In the genomic region with DNA sequence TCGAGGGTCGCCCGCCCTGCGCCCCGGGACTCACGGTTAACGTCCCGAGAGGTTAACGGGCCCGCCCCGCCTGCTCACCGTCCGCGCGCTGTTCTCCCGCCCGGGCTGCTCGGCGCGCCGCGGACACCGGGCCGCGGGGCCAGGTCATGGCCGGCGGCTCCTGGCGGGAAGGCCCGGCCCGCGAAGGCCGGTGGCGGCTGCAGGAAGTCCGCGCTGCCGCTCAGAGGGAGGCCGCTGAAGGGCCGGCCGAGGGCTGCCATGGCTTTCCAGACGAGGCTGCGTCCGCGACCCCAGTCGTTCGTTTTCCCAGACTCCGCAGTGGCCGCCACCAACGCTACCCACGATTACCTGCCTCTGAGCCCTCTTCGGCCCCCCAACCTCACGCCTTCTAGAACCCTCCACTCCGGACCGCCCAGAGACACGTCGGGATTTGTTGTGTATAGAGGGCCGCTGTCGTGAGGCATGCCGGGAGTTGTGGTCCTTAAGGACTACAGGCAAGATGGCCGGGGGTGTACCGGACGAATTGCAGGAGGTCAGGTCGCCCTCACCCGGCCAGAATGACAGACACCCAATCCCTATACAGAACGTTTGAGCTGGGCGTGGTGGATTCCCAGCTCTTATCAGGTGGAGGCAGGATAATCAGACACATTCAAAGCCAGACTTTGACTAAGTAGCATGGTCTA, we compare ENCODE assay signal across 8 mouse cellular contexts. TPM values are rescaled to one million over a fixed set of nuclear protein-coding genes. Genes with fewer than 3 reads are reported as not detected.
DNase-seq lines count a peak whose midpoint lies in the region; ATAC-seq and TF ChIP-seq lines count a peak whose summit lies in the region.

A gene (minus strand): TSS at position 389 of the 683 bp plus-strand sequence.

- H3K27ac ChIP-seq in hindbrain, embryonic 13.5 days, result peak within 1 kb of the TSS; percentile 80

- peak within 1 kb of the TSS; percentile 90 for H3K9ac ChIP-seq in hindbrain, embryonic 13.5 days

- H3K36me3 ChIP-seq in hindbrain, embryonic 13.5 days, result peaks cover 14% of the 10 kb centered on the region; the same call in 1 of the 2 replicates

- in situ Hi-C loops in Patski (cut with MboI; ENCODE audit: low pct_unique_long_range_greater_than_20kb), result no loop called here

- POLR2A ChIA-PET in Patski (lab: Charles Lee), result interaction anchor here (0.6 kb wide), 1 partner anchor 419 kb away, joined by 3 read pairs; no protein-coding TSS in a partner anchor

- peak within 1 kb of the TSS; percentile 80 for H3K4me2 ChIP-seq in hindbrain, embryonic 13.5 days

- peak within 1 kb of the TSS; percentile 92 for H3K4me3 ChIP-seq in hindbrain, embryonic 13.5 days

- H3K9me3 ChIP-seq in hindbrain, embryonic 13.5 days, result no peaks in the 10 kb centered on the region

- peak; percentile 31 for TF ChIP-seq CTCF in Patski (IDR thresholded peaks at IDR 0.05)

- peak; percentile 96 for ATAC-seq in Patski
- peak; percentile 99 for ATAC-seq in hindbrain, embryonic 13.5 days (ENCODE audit: low FRiP score)

- under 1% methylated on average over 56 of the region's 65 CpGs for WGBS in hindbrain, embryonic 13.5 days

- CTCF ChIA-PET in Patski (lab: Charles Lee), result interaction anchor here (0.6 to 1.4 kb wide), 2 partner anchors 12 to 57 kb away, joined by 3 read pairs; no protein-coding TSS in a partner anchor

- H3K4me1 ChIP-seq in hindbrain, embryonic 13.5 days (replicated peaks), result peaks cover 32% of the 10 kb centered on the region

- no peak for DNase-seq in Patski (ENCODE audit: low read depth, low spot score)
- DNase-seq in cerebellum, postnatal 14 days, result peak; percentile 90 to 93
- DNase-seq in frontal cortex, postnatal 14 days (ENCODE audit: low spot score in 2 of 2), result peak; percentile 67 to 80
- DNase-seq in layer of hippocampus, postnatal 36 days, result peak; percentile 88
- DNase-seq in lung, postnatal 36 days, result peak; percentile 99
- peak; percentile 95 for DNase-seq in retina, postnatal 1 day
- peak; percentile 91 for DNase-seq in urinary bladder, adult 18-20 months (ENCODE audit: low spot score in 2 of 2)

- H3K27me3 ChIP-seq in Patski, result peaks cover 7% of the 10 kb centered on the region
- H3K27me3 ChIP-seq in hindbrain, embryonic 13.5 days, result no peaks in the 10 kb centered on the region

RNA-seq across cellular contexts. Expression of the gene that starts here (rescaled TPM):
- 17.8 TPM for polyA plus RNA-seq in Patski (2021)
- polyA plus RNA-seq in hindbrain, embryonic 13.5 days (2015; fragmentation: Nextera tagmentation; extraction: Ambion mirVana), result 12.3 and 12.4 TPM in 2 replicates
- 10 to 100 TPM; 18.0 to 19.1 TPM for total RNA-seq in layer of hippocampus, postnatal 36 days (2021)
